Mouse (Mus musculus) retina, postnatal 1 day (tissue): ENCODE results near the gene Ston2.
"Not testable (repeated sequence)": the region's sequence is repeated elsewhere in the genome, so short reads cannot be mapped to it uniquely, and the experiment has no call there.

ENCODE experiments used
- DNase-seq: peaks from one replicate; pipeline ENCODE4 v3.0.0-alpha.2; 2012

Ston2 gene

DNA sequence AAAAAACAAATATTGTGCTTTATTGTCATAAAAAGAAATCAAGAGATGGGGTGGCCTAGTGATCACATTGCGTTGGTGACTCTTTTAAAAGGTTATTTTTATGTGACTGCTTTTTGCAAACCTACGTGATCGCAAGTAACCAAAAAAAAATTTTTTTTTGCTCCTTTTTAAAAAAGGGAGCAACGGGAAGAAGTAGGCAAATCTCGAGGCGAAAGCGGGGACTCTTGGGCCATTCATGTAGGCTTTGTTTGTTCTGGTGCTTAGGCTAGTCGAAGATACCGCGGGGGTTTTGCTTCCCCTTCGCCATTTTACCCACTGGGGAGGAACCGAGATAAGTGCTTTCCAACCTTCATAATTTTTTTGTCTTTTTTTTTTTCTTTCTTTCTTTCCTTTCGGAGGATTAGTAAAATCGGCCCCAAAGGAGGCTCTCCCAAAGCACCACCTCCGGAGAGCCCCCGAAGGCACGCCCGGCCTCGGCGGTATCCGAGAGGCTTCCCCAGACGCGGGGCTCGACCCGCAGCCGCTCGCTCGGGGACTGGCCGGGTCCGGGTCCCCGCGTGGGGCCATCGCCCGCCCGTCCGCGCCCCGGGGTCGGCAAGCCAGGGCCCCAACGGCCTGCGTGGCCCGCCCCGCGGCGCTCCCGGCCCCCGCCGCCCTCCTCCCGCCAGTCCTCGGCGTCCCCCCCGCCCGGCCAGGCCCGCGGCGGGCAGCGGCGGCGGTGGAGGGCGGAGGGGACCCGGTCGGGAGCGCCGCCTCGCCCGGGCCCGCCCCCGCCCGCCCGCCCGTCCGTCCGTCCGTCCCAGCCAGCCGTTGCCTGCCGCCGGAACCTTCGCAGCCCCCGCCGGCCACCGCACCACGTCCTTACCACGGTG, 199.3 kb downstream of the Ston2 start:
- DNase-seq, result peak; percentile 69

DNA sequence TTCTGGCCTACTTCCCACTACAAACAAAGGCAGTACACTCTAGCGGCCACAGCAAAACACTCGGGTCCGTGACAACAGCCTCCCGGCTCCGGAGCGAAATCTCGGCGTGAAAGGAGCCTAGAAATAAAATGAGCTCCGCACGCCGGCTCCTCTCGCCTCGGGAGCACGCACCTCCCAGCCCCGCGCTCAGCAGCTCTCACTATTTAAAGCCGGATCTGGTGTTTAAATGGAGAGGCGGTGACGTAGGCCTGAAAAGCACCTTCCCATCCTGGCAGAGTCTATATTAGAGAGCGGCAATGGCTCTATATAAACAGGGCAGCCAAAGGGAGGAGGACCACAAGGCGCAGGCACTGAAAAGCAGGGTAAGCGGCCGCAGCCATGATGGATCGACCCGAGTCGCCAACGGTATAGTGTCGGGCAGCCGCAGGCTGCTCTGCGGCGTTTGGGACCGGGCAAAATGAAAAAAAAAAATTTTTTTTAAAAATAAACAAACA, 200.0 kb downstream of the Ston2 start:
- peak; percentile 98 for DNase-seq

DNA sequence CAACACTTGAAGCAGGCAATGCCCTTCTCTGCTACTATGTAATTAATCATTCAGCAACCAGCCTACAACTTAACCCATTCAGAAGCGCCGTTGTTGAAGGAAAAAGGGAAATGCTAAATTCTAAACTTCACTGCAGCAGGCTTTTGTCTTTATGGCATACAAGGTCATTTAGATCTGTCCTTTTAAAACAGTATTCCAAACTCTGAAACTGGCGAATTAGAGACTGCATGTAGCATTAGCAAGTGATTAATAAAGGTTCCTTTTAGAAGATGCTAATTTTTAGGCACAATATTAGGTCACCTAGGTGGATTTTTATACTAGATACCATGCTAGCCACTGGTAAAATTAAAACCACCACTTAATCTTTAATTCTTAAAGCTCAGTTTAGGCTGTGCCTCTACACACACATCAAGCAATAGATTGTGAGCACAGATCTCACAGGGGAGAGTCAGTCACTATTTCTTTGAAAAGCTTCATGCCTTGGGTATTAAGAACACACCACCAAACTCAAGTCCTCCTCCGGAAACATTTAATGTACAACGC, 200.6 kb downstream of the Ston2 start:
- peak; percentile 16 for DNase-seq

DNA sequence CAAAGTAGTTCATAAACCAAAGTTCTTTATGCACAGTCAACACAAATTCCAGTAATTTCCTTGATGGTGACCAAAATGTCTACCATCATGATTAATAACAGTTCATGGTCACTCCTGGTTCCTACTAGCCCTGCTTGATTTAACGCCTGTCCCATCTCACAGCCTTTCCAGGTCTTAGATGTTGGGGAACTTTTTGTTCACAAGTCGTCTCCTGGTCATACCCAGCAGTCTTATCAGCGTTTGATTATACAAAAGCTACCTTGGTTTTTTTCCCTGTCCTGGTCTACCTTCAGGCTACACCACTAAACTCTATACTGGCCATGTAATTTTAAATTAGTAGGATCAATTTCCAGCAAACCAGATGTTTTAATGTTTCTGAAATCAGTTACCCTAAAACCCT, 201.1 kb downstream of the Ston2 start:
- DNase-seq, result no peak

DNA sequence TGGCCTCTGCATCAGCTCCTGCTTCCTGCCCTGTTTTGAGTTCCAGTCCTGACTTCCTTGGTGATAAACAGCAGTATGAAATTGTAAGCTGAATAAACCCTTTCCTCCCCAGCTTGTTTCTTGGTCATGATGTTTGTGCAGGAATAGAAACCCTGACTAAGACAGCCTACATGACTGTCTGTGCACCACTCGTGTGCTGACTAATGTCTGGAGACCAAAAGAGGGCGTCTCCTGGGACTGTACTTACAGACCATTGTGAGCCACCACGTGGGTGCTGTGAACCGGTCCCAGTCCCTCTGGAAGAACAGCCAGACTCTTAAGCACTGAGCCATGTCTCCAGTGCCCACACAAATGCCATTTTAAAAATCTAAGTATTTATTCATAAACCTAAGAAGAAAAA, 202.4 kb downstream of the Ston2 start:
- not testable (repeated sequence) for DNase-seq

DNA sequence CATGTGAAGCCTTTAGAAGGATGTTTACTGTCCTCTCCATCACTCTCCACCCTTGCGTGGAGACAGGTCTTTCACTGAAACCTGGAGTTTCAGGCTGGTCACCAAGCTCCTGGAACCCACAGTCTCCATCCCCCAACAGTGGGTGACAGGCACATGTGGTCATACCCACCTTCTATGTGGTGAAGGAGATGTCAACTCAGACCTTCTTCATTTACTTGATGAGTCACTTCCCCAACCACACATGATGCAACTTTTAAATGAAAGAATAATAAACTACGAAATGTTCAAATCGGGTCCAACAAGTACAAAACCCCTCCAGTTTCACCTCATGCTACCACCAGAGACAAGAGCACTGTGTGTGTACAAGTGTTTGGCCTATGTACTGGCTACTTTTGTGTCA, 203.0 kb downstream of the Ston2 start:
- DNase-seq, result no peak

DNA sequence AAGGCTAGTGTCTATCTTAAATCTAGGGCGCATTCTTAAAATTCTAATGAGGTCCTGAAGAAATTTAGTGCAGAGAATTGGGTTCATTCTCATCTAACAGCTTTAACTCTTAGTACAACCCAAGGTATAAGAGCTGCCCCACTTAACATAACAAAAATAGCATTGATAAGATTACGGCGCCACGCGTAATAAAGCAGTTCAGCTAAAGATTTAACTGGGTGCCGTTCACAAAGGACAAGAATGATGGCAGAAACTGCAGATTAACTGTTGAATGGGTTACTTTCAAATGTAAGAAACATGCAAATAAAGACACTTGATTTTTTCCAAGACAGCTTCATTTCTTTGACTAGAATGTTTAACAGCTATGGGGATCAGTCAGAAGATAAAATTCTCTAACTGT, 204.8 kb downstream of the Ston2 start:
- no peak for DNase-seq
